Mouse (Mus musculus) liver, embryonic 16.5 days (tissue): ENCODE data around the gene Rnf26. TPM values are rescaled to one million over a fixed set of nuclear protein-coding genes. Genes with fewer than 3 reads are reported as not detected.
A peak's percentile ranks its signal among the peaks of the same experiment; 100 is the strongest.

Experiments
- ATAC-seq: fragments of 200-750 bp; cut with Nextera tagmentation; 2 replicates; pipeline ENCODE4 v1.8.0; 2017; ENCODE audit warnings: low read depth, mild to moderate bottlenecking, moderate number of reproducible peaks, moderate library complexity
- H3K27ac ChIP-seq: fragments of 300-500 bp; sonication (generic); 2 replicates; pipeline ENCODE4 v1.5.1; 2014; ENCODE audit warnings: mild to moderate bottlenecking, low read length
- H3K27me3 ChIP-seq: fragments of 300-500 bp; sonication (generic); 2 replicates; pipeline ENCODE4 v1.6.1; 2014; ENCODE audit warnings: low read depth, low read length, mixed read lengths; ENCODE audit not compliant: control insufficient read depth, insufficient read depth
- H3K36me3 ChIP-seq: fragments of 300-500 bp; sonication (generic); 2 replicates; pipeline ENCODE4 v1.6.1; 2014; ENCODE audit warnings: mild to moderate bottlenecking; ENCODE audit not compliant: control insufficient read depth, insufficient read depth
- H3K4me1 ChIP-seq: fragments of 300-500 bp; sonication (generic); 2 replicates; pipeline ENCODE4 v1.6.1; 2014; ENCODE audit warnings: low read depth, low read length, mixed read lengths; ENCODE audit not compliant: control insufficient read depth
- H3K4me2 ChIP-seq: fragments of 300-500 bp; sonication (generic); 2 replicates; pipeline ENCODE4 v1.6.1; 2014; ENCODE audit warnings: low read depth, low read length, mixed read lengths
- H3K4me3 ChIP-seq: fragments of 300-500 bp; sonication (generic); 2 replicates; pipeline ENCODE4 v1.5.1; 2014; ENCODE audit warnings: low read depth, mild to moderate bottlenecking, low read length
- H3K9ac ChIP-seq: fragments of 300-500 bp; sonication (generic); 2 replicates; pipeline ENCODE4 v1.6.1; 2014; ENCODE audit warnings: low read depth, low read length
- H3K9me3 ChIP-seq: fragments of 300-500 bp; sonication (generic); replicated peaks from 2 replicates; pipeline ENCODE4 v1.6.1; 2016; ENCODE audit warnings: low read length; ENCODE audit not compliant: control insufficient read depth
- WGBS: fragments of 180-500 bp; shearing (Covaris S2); extraction: QIAGEN DNeasy Blood & Tissue Kit; methylation state at CpG from one replicate; pipeline ENCODE4 v1.1.7; 2014; ENCODE audit not compliant: insufficient replicate concordance; 5-methylcytosine and 5-hydroxymethylcytosine counted together
- polyA plus RNA-seq: library from polyadenylated mRNA; unstranded; fragments of >200 nt; fragmentation: Nextera tagmentation; extraction: Ambion mirVana; gene quantifications from 2 replicates; pipeline ENCODE4 v1.2.1, GENCODE M21; 2015

Rnf26 gene
- polyA plus RNA-seq, 1 experiment from 2014 or later, result 32.3 TPM

DNA sequence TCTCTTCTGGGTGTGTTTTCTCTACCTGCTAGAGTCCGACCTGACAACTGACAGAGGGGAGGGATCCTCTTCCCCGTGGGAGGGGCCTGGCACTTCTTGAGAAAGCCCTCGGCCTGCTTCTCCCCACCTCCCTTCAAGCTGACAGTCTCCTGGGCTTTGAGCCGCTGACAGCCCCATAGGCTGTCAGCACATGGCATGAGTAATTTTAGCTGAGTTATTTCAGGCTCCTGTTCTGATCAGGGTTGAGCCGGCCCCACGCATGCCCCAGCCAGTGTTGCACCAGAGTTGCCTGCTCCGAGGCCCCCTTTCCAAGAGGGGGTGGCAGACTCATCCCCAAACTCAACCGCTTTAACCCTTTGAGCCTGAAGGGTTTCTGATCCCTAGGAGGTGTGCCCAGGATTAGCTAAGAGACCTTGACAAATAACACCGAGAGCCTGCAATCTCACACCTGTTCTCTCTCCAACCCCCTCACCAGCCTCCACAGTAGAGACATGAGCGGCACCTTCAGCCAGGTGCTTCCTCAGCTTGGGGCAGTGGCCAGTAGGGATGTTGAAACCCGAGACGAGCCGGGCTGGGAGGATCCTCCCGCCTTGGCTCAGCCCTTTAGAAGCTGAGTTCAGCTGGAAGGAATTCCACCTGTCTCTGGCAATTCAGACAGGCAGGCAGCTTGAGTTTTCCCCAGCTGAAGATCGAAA is 25.4 kb downstream of the Rnf26 start:
- peaks cover 23% of the 10 kb centered on the region for H3K27me3 ChIP-seq
- H3K4me2 ChIP-seq, result 0 out of 2 replicates have a peak overlapping the region, but pooled peaks have one; percentile 19
- ATAC-seq, result no peak
- no peaks in the 10 kb centered on the region for H3K36me3 ChIP-seq
- no peak overlapping the region for H3K27ac ChIP-seq
- no peak overlapping the region for H3K4me3 ChIP-seq
- 24% methylated on average over 15 of the region's 15 CpGs for WGBS
- no peak overlapping the region for H3K9ac ChIP-seq
- H3K4me1 ChIP-seq, result peaks cover 22% of the 10 kb centered on the region
- no peaks in the 10 kb centered on the region for H3K9me3 ChIP-seq

DNA sequence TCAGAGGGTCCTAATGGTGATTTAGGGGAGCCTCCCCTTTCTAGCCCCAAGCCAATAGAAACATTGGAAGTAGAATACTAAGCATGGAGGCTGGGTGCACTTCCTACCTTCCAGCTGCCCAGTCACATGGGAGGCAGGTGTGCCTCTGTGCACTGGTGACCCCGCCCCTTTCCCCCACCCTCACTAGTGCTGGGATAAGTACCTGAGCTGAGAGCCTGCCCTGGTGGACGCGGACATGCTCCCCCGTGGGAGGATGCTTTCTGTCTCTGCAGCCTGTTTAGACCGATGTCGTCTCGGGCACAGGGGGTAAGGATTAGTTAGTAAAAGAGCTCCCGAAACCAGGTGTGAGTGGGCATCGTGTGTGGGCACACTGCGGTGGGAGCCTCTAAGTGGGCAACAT is 26.4 kb downstream of the Rnf26 start:
- H3K4me2 ChIP-seq, result no peak overlapping the region
- H3K27me3 ChIP-seq, result peaks cover 23% of the 10 kb centered on the region
- no peak overlapping the region for H3K9ac ChIP-seq
- WGBS, result 61% methylated on average over 10 of the region's 10 CpGs
- no peaks in the 10 kb centered on the region for H3K9me3 ChIP-seq
- H3K4me1 ChIP-seq, result peaks cover 22% of the 10 kb centered on the region
- ATAC-seq, result no peak
- no peak overlapping the region for H3K27ac ChIP-seq
- H3K36me3 ChIP-seq, result no peaks in the 10 kb centered on the region
- H3K4me3 ChIP-seq, result no peak overlapping the region

DNA sequence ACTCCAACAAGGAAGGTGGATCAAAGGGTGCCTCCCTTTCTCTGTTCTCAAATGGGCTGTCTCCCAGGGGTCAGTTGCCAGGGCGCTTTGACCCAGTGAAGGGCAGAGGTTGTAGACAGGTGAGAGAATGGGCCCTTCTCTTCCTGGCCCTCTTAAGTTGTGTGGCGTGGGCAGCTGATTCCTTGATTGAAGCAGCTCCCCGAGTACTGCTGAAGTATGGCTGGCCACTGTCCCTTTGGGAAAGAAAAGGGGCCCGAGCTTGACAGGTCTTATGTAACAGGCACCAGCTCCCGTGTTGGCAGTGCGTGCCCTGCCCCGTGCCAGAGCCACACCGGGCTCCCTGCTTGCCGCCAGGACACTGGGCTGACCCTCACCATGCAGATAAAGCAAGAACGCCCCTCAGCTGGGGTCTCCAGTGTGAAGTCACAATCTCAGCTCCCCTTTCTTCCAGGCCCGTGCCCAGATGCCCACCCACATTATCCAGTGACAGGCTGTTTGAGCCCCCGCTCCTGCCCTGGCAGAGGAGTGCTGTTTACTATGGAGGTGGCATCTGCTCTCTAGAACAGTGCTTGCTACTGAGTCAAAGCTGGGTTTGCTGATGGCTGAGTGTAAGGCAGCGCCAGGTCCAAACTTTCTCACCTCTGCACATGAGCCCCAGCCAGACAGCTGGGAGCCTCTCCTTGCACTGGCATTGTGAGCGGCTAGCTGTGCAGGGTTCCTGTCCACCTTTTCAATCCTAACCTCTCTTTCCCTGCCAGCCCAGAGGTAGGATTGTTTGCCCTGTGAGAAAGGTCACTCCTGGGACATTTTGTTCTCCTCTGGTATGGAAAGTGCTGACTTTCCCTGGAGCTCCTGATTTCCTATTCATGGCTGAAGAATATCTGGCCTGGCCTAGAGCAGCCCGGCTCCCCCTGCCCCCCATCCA is 27.3 kb downstream of the Rnf26 start:
- no peaks in the 10 kb centered on the region for H3K9me3 ChIP-seq
- H3K36me3 ChIP-seq, result no peaks in the 10 kb centered on the region
- H3K27ac ChIP-seq, result no peak overlapping the region
- peaks cover 22% of the 10 kb centered on the region for H3K4me1 ChIP-seq
- H3K9ac ChIP-seq, result no peak overlapping the region
- no peak for ATAC-seq
- H3K4me2 ChIP-seq, result peak overlapping the region; percentile 87; the same call in 1 of the 2 replicates
- H3K4me3 ChIP-seq, result no peak overlapping the region
- 62% methylated on average over 15 of the region's 15 CpGs for WGBS
- peaks cover 23% of the 10 kb centered on the region for H3K27me3 ChIP-seq

DNA sequence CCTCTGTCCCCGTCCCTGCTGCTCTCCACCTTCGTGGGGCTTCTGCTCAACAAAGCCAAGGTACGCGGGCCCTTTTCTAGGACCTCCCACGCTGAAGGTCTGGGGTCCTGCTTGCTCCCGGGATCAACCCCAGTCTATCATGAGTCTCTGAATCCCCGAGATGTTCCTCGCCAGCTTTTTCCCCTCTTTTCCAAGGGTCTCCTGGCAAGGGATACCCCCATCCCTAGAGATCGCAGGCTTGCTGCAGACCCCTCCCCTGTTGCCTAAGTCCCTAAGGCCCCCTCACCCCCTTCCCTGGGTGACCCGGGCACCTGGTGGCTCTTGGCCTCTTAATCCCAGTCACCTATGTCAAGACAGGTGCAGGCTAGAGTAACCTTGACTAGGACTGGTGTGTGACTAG is 28.0 kb downstream of the Rnf26 start:
- peak overlapping the region; percentile 60 for H3K9ac ChIP-seq
- no peak overlapping the region for H3K27ac ChIP-seq
- H3K4me3 ChIP-seq, result peak overlapping the region; percentile 61
- H3K4me2 ChIP-seq, result peak overlapping the region; percentile 87
- ATAC-seq, result no peak
- H3K4me1 ChIP-seq, result peaks cover 22% of the 10 kb centered on the region
- WGBS, result 7% methylated on average over 10 of the region's 10 CpGs
- no peaks in the 10 kb centered on the region for H3K9me3 ChIP-seq
- peaks cover 23% of the 10 kb centered on the region for H3K27me3 ChIP-seq
- H3K36me3 ChIP-seq, result no peaks in the 10 kb centered on the region

DNA sequence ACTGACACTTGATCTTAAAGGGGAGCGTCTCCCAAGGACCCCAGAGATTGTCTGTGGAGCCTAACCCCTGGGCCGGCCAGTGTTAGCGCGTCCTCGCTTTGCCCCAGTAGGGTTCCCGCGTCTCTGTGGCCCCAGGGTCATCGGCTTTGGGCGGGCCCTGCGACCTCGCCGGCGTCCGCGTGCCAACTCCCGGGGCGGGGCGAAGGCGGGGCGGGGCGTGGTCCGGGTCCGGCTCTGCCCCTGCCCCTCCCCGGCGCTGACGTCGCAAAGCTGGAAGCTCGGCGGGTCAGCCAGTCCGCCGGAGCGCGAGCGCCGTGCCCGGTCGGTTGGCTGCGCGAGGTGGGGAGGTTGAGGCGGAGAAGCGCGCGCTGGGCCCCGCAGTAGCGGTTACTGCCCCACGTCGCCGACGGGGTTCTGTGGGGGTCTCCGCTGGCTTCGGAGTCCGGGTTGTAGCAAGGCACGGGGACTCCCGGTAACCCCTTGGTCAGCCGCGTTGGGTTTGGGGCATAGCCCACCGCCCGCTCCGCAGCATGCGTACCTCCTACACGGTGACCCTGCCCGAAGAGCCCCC is 28.6 kb downstream of the Rnf26 start:
- under 1% methylated on average over 62 of the region's 62 CpGs for WGBS
- Histone ChIP-seq H3K4me1 (peaks cover 22% of the 10 kb centered on the region), H3K9ac (peak overlapping the region; percentile 60), H3K27me3 (peaks cover 23% of the 10 kb centered on the region), H3K9me3 (no peaks in the 10 kb centered on the region), H3K36me3 (no peaks in the 10 kb centered on the region), H3K4me2 (peak overlapping the region; percentile 87), H3K4me3 (peak overlapping the region; percentile 61), H3K27ac (no peak overlapping the region)
- peak; percentile 88 for ATAC-seq

DNA sequence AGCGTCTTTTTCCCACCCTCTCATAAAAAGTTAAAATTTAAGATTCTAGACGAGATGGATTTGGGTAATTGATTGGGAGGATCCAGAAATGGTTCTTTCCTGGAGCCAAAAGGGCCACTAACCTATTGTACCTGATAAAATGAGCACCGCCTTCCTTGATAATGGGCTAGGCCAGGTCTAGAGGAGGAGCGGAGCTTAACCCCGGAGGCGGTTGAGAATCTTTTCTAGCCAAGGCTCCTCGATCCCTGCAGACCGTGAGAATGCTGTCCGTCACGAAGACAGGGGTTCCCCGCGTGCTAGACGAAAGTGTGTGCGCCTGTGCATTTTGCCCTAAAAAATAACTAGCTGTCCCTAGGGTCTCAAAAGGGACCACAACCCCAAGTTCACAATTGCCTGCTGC is 29.1 kb downstream of the Rnf26 start:
- Histone ChIP-seq H3K9me3 (no peaks in the 10 kb centered on the region), H3K36me3 (no peaks in the 10 kb centered on the region), H3K27ac (no peak overlapping the region), H3K9ac (0 out of 2 replicates have a peak overlapping the region, but pooled peaks have one; percentile 30), H3K4me3 (peak overlapping the region; percentile 61), H3K27me3 (peaks cover 23% of the 10 kb centered on the region), H3K4me2 (peak overlapping the region; percentile 87), H3K4me1 (peaks cover 22% of the 10 kb centered on the region)
- under 1% methylated on average over 14 of the region's 14 CpGs for WGBS
- no peak for ATAC-seq

DNA sequence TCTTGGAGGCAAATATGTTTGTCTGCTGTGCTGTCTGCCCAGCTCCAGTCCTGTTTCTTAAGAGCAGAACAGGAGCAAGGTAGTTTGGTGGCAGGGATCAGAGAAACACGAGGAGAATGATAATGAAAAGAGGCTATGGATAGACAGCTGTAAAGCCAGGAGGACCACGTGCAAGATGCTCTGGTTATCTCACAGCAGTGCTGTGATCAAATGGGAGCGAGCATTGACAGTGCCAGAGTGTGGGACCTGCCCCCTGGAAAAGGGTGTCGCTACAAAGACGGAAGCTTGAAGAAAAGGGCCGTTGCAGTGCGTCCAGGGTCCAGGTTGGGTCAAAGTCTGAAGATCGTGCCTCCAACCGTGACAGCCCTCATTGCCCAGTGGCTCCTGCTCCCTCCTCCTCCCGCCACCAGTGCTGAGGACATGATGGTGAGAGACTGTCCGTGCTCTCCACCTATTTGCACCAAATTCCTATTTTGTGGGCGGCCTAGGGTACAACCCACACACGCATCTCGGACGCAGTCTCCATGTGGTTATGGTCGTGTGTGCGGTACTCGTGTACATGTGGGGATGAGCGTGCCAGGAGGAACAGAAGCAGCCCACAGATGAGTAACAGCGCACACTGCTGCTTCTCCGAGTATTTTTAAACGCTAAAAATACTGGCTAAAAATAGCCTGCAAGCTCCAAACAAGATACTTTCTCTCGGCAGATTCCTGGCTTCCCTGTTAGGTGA is 29.8 kb downstream of the Rnf26 start:
- no peak for ATAC-seq
- no peaks in the 10 kb centered on the region for H3K9me3 ChIP-seq

DNA sequence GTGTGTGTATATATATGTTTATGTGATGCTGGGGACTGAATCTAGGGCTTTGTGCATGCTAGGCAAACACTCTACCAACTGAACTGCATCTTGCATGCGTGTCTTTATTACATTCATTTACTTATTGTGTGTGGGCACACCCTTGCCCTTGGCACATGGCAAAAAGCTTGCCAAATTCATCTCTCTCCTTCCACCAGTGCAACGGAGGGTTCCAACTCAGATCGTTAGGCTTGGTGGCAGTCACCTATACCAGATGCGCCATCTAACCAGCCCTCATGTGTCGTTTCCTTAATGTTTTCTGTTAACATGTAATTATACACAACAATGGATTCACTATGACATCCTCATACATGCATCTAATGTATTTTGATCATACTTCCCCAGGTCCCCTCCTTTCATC is 31.1 kb downstream of the Rnf26 start:
- H3K27ac ChIP-seq, result no peak overlapping the region
- peaks cover 23% of the 10 kb centered on the region for H3K27me3 ChIP-seq
- H3K4me1 ChIP-seq, result peaks cover 22% of the 10 kb centered on the region
- H3K4me2 ChIP-seq, result no peak overlapping the region
- no peak overlapping the region for H3K9ac ChIP-seq
- no peaks in the 10 kb centered on the region for H3K9me3 ChIP-seq
- WGBS, result 70% methylated on average over 5 of the region's 5 CpGs
- H3K4me3 ChIP-seq, result no peak overlapping the region
- H3K36me3 ChIP-seq, result no peaks in the 10 kb centered on the region
- no peak for ATAC-seq

More for the DNA sequence above, 29.8 kb downstream of the Rnf26 start:
- Histone ChIP-seq H3K27me3 (peaks cover 23% of the 10 kb centered on the region), H3K36me3 (no peaks in the 10 kb centered on the region), H3K4me1 (peaks cover 22% of the 10 kb centered on the region), H3K4me3 (peak overlapping the region; percentile 61), H3K4me2 (peak overlapping the region; percentile 87), H3K9ac (no peak overlapping the region), H3K27ac (no peak overlapping the region)
- WGBS, result 10% methylated on average over 23 of the region's 23 CpGs
